Mouse (Mus musculus) forebrain, embryonic 11.5 days (tissue): Measurements from ENCODE around the gene Olfr157. TPM values are rescaled to one million over a fixed set of nuclear protein-coding genes. Genes with fewer than 3 reads are reported as not detected.

ENCODE experiments used
- polyA plus RNA-seq: library from polyadenylated mRNA; unstranded; fragments of >200 nt; fragmentation: Nextera tagmentation; extraction: Ambion mirVana; gene quantifications from 2 replicates; pipeline ENCODE4 v1.2.1, GENCODE M21; 2014

Olfr157 gene
- polyA plus RNA-seq, 1 experiment from 2014 or later, result not detected

Other genes with a start within 250 kb of the Olfr157 start
- 9.8 and 10.8 TPM in 2 replicates for gene Npr2, start 208.3 kb downstream of the Olfr157 start, polyA plus RNA-seq
- 1.7 and 2.3 TPM in 2 replicates for gene Spag8, start 186.6 kb downstream of the Olfr157 start, polyA plus RNA-seq
- 64.1 and 66.8 TPM in 2 replicates for gene Hint2, start 183.7 kb downstream of the Olfr157 start, polyA plus RNA-seq
- gene Tmem8b, start 171.2 kb downstream of the Olfr157 start, polyA plus RNA-seq, result 5.2 and 6.4 TPM in 2 replicates
- gene Fam221b, start 171.1 kb downstream of the Olfr157 start, polyA plus RNA-seq, result 2.5 and 2.7 TPM in 2 replicates
- not detected in 2 replicates for gene Olfr70, start 139.4 kb downstream of the Olfr157 start, polyA plus RNA-seq
- gene Olfr71, start 129.9 kb downstream of the Olfr157 start, polyA plus RNA-seq, result not detected in 2 replicates
- not detected in 2 replicates for gene Hrct1, start 113.0 kb downstream of the Olfr157 start, polyA plus RNA-seq
- gene Spaar, start 110.2 kb downstream of the Olfr157 start, polyA plus RNA-seq, result not detected in 2 replicates
- not detected in 2 replicates for gene Olfr159, start 69.2 kb downstream of the Olfr157 start, polyA plus RNA-seq
- not detected in 2 replicates for gene Olfr156, start 16.3 kb downstream of the Olfr157 start, polyA plus RNA-seq
- not detected in 2 replicates for gene Olfr155, start 11.4 kb upstream of the Olfr157 start, polyA plus RNA-seq
- 11.3 and 11.8 TPM in 2 replicates for gene Reck, start 35.3 kb upstream of the Olfr157 start, polyA plus RNA-seq
- 75.5 and 79.1 TPM in 2 replicates for gene Glipr2, start 117.2 kb upstream of the Olfr157 start, polyA plus RNA-seq
- not detected in 2 replicates for gene Ccin, start 143.3 kb upstream of the Olfr157 start, polyA plus RNA-seq
- gene Clta, start 164.3 kb upstream of the Olfr157 start, polyA plus RNA-seq, result 211 and 223 TPM in 2 replicates
- 18.8 and 20.8 TPM in 2 replicates for gene Gne, start 244.0 kb upstream of the Olfr157 start, polyA plus RNA-seq